In the genomic region with DNA sequence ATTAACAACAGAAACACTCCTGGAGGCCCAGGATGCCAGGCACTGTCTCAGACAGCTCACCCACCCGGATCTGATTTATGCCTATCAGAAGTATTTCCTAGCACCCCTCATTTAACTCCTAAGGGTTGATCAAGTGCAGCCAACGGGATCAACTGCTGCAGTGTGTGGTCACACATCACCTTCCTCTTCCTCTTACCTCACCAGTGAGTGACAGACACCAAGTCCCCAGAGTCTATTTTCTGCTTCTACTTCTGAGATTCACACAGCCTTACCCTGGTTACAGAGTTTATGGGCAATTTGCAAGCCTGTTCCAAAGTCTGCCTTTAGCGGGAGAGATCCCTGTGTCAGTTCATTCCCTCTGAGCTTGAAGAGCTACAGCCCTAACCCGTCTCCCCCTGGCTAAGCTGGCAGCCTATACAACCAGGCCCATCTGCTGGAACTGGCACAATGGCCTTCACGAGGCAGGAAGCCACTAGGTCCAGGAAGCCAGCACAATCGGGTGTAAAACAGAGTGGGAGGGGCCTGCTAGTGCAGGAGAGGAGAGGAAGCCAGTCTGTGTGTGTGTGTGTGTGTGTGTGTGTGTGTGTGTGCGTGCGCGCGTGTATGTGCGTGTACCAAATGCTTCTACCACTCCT, we compare ENCODE assay signal across 9 mouse cellular contexts.
DNase-seq lines count a peak whose midpoint lies in the region; ATAC-seq lines count a peak whose summit lies in the region.
"Had no signal": no experiment of that assay in that cellular context is flagged by ENCODE, and none has a peak within 500 bp of the region (broad histone marks: within the 10 kb centered on the region; RNA-seq: fewer than 3 reads in every experiment).

No protein-coding gene starts in this region.

- H3K27me3 ChIP-seq in embryonic facial prominence, embryonic 10.5 days (replicated peaks; ENCODE audit: low read depth, poor library complexity, severe bottlenecking), result 0 out of 2 replicates have a peak, but pooled peaks cover 3% of the 10 kb centered on the region
- H3K27me3 ChIP-seq in midbrain, embryonic 14.5 days (ENCODE audit: control insufficient read depth, insufficient read depth, low read length), result no peaks in the 10 kb centered on the region

- H3K4me3 ChIP-seq in embryonic facial prominence, embryonic 10.5 days, result no peak overlapping the region
- no peak overlapping the region for H3K4me3 ChIP-seq in midbrain, embryonic 14.5 days (replicated peaks; ENCODE audit: low read depth, low read length)

- peaks cover 43% of the 10 kb centered on the region for H3K4me1 ChIP-seq in embryonic facial prominence, embryonic 10.5 days
- H3K4me1 ChIP-seq in midbrain, embryonic 14.5 days (ENCODE audit: control insufficient read depth, insufficient read depth, low read length), result peaks cover 8% of the 10 kb centered on the region

- no peak for ATAC-seq in midbrain, embryonic 14.5 days (ENCODE audit: low FRiP score, low TSS enrichment)
- no peak for ATAC-seq in erythroid progenitor cell, adult 5-6 weeks (replicated peaks; ENCODE audit: low FRiP score, poor library complexity, severe bottlenecking)

- H3K4me2 ChIP-seq in midbrain, embryonic 14.5 days (ENCODE audit: low read length), result no peak overlapping the region

- intact Hi-C loops in heart, postnatal 25 days (cut with DNase I), result no loop called here

- H3K36me3 ChIP-seq in embryonic facial prominence, embryonic 10.5 days (replicated peaks), result no peaks in the 10 kb centered on the region
- no peaks in the 10 kb centered on the region for H3K36me3 ChIP-seq in midbrain, embryonic 14.5 days (ENCODE audit: control insufficient read depth, insufficient read depth, low read length)
- H3K36me3 ChIP-seq: G1E had no signal

- peak; percentile 53 to 62 for DNase-seq in layer of hippocampus, postnatal 10 days (ENCODE audit: low spot score in 2 of 2)
- DNase-seq in layer of hippocampus, postnatal 25 days (ENCODE audit: extremely low spot score in 1 of 2, low spot score in 1 of 2), result no peak
- peak; percentile 42 for DNase-seq in embryonic facial prominence, embryonic 10.5 days (ENCODE audit: low spot score)
- DNase-seq in heart, postnatal 25 days (ENCODE audit: low spot score), result peak; percentile 58
- peak; percentile 75 to 90 for DNase-seq in kidney, postnatal 25 days
- peak; percentile 44 for DNase-seq in midbrain, embryonic 14.5 days
- DNase-seq in thymus, postnatal 25 days, result peak; percentile 81

- H3K9ac ChIP-seq in midbrain, embryonic 14.5 days (replicated peaks; ENCODE audit: low read length), result no peak overlapping the region

- H3K27ac ChIP-seq in embryonic facial prominence, embryonic 10.5 days (replicated peaks), result peak overlapping the region; percentile 61
- 0 out of 2 replicates have a peak overlapping the region, but pooled peaks have one; percentile 41 for H3K27ac ChIP-seq in midbrain, embryonic 14.5 days (replicated peaks; ENCODE audit: low read depth, low read length)

- WGBS in embryonic facial prominence, embryonic 10.5 days, result 69% methylated on average over 11 of the region's 11 CpGs
- WGBS in midbrain, embryonic 14.5 days, result 68% methylated on average over 11 of the region's 11 CpGs

- no peaks in the 10 kb centered on the region for H3K9me3 ChIP-seq in embryonic facial prominence, embryonic 10.5 days
- no peaks in the 10 kb centered on the region for H3K9me3 ChIP-seq in midbrain, embryonic 14.5 days (ENCODE audit: control insufficient read depth, low read length)
- H3K9me3 ChIP-seq: G1E had no signal

Comparison
In these comparisons a context has a peak if more than half of its experiments do, and no peak if none do; other contexts are left out.
1. DNase-seq: peak in layer of hippocampus, postnatal 10 days (2 of 2), embryonic facial prominence, embryonic 10.5 days (single experiment), heart, postnatal 25 days (single experiment), kidney, postnatal 25 days (2 of 2), midbrain, embryonic 14.5 days (single experiment) and thymus, postnatal 25 days (single experiment); none in layer of hippocampus, postnatal 25 days (0 of 2).